Mouse (Mus musculus) liver (tissue): ENCODE measurements around the gene Rab31.

Source experiments
- DNase-seq: peaks from one replicate; pipeline ENCODE4 v3.0.0-alpha.2; 2020; ENCODE audit warnings: mixed read lengths

The Rab31 gene

GRCm38 (mm10) chr17:65613463-65614412 lies 158.8 kb downstream of the Rab31 start, which contains the start of gene Vapa:
Gene Vapa, minus strand, starts transcription at chr17:65613555.
- peak; percentile 99 for DNase-seq

- no peak for DNase-seq
Measured at GRCm38 (mm10) chr17:65613142-65613462, 159.4 kb downstream of the Rab31 start.

GRCm38 (mm10) chr17:65612391-65613141 lies 160.0 kb downstream of the Rab31 start:
- peak; percentile 68 for DNase-seq

- DNase-seq = no peak
Measured at GRCm38 (mm10) chr17:65611721-65612120, 160.8 kb downstream of the Rab31 start.

GRCm38 (mm10) chr17:65608743-65609142 lies 163.8 kb downstream of the Rab31 start:
- no peak for DNase-seq

- DNase-seq = no peak
Measured at GRCm38 (mm10) chr17:65608312-65608687, 164.3 kb downstream of the Rab31 start.

GRCm38 (mm10) chr17:65607574-65608311 lies 164.8 kb downstream of the Rab31 start:
- DNase-seq = no peak

- DNase-seq = peak; percentile 62
Measured at GRCm38 (mm10) chr17:65606014-65606413, 166.5 kb downstream of the Rab31 start.

- DNase-seq = no peak
Measured at GRCm38 (mm10) chr17:65604892-65605291, 167.7 kb downstream of the Rab31 start.

GRCm38 (mm10) chr17:65604315-65604714 lies 168.2 kb downstream of the Rab31 start:
- DNase-seq = no peak
